Mouse (Mus musculus) lung, adult 2 months (tissue): ENCODE measurements around the gene Snapc3.

Experiments
- CTCF ChIP-seq: fragments of 200-500 bp; IDR thresholded peaks from 2 replicates; pipeline ENCODE4 v1.5.1; 2011; ENCODE audit warnings: mild to moderate bottlenecking, low read length, control low read depth; ENCODE audit not compliant: insufficient read depth
- POLR2A ChIP-seq: fragments of 200-500 bp; IDR thresholded peaks from 2 replicates; pipeline ENCODE4 v1.6.1; 2011; ENCODE audit warnings: low read depth, mild to moderate bottlenecking, control low read depth, low read length, borderline replicate concordance; ENCODE audit errors: extremely low read depth

GRCm38 (mm10) chr4:83464827-83465226, 47.3 kb downstream of the Snapc3 start:
- no peak for TF ChIP-seq CTCF
- TF ChIP-seq POLR2A = no peak
